Mouse (Mus musculus): ENCODE measurements at regions not wholly inside any gene's neighbourhood (a gene's known extent, or its start where the extent isn't known, plus 50 kb on each side); places are given as distances from the start of the nearest gene placed in this dataset.

DNA sequence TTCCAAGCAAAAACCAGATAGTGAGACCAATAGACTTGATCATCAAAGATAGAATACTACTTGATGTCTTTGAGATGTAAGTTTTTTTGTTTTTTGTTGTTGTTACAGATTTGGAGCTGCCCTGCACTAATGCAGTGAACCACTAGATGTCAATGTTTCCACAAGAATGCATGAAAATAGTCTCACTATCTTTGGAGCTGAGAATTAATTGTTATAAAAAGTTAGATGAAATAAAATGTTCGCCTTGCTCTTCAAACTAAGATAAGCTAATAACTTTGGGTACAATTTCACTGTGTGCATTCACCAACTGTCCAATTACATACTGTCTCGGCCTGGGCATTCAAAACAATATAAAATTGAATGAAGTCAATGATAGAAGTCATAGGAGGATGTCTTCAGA lies 223.2 kb upstream of the Agtr1b start:
- peak; percentile 43 for DNase-seq (ENCODE audit: low read depth, low spot score)

- peak; percentile 9 for DNase-seq (ENCODE audit: low read depth, low spot score)
Observed at GRCm38 (mm10) chr3:20551563-20551962, 184.6 kb upstream of the Agtr1b start.

DNA sequence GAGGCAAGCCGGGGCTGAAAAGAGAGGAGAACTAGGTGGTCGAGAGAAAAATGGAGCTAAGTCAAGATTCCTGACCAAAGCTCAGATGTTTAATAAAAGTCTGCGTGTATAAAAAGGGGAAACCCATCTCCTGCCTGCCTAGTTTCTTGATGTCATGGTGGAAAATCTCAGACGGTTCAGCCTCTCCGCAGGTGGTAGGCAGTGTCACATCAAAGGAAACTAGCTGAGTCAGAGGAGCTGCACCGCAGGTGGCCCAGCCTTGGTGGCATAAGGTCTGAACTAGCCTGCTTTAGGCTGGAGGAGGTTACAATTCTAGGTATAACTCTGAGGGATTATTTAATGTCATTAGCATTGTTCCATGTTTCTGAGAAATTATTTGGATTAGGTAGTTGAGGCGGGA lies 177.0 kb upstream of the Agtr1b start:
- DNase-seq (ENCODE audit: low read depth, low spot score) = no peak

- no peak for DNase-seq (ENCODE audit: low read depth, low spot score)
Observed at GRCm38 (mm10) chr3:20538492-20539004, 171.6 kb upstream of the Agtr1b start.

DNA sequence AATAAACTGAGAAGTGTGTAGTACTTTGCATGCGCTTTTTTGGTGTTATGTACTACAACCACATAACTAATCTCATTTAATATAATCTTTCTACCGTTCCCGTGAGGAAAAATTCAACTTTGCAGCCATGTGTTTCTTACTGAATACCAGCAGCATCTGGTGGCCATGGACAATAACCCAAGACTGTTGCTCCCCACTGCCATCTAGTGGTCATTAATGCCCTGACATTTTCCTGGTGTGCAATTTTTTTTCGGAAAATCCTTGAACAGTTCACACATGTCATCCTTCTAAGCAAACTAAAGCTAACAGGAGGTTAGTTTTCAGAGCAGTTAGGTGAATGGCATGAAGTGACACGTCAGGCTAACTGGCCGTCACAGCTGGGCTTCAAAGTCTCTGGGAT lies 153.8 kb upstream of the Agtr1b start:
- peak; percentile 67 for DNase-seq (ENCODE audit: low read depth, low spot score)

GRCm38 (mm10) chr3:20509192-20509591 lies 142.2 kb upstream of the Agtr1b start:
- peak; percentile 86 for DNase-seq (ENCODE audit: low read depth, low spot score)

- DNase-seq (ENCODE audit: low read depth, low spot score) = no peak
Observed at GRCm38 (mm10) chr3:20505546-20505945, 138.6 kb upstream of the Agtr1b start.

All from mesoderm, embryonic 11.5 days (tissue).